Mouse (Mus musculus): ENCODE measurements at regions not wholly inside any gene's neighbourhood (a gene's known extent, or its start where the extent isn't known, plus 50 kb on each side); places are given as distances from the start of the nearest gene placed in this dataset.

GRCm38 (mm10) chr15:67235107-67235785 is 734.5 kb upstream of the Lrrc6 start:
- no peak for TF ChIP-seq GATA4 (IDR thresholded peaks at IDR 0.05; ENCODE audit: insufficient replicate concordance, low read length)

GRCm38 (mm10) chr15:67229359-67229758 is 728.6 kb upstream of the Lrrc6 start:
- no peak for TF ChIP-seq GATA4 (IDR thresholded peaks at IDR 0.05; ENCODE audit: insufficient replicate concordance, low read length)

GRCm38 (mm10) chr15:67228633-67229032 is 727.9 kb upstream of the Lrrc6 start:
- no peak for TF ChIP-seq GATA4 (IDR thresholded peaks at IDR 0.05; ENCODE audit: insufficient replicate concordance, low read length)

DNA sequence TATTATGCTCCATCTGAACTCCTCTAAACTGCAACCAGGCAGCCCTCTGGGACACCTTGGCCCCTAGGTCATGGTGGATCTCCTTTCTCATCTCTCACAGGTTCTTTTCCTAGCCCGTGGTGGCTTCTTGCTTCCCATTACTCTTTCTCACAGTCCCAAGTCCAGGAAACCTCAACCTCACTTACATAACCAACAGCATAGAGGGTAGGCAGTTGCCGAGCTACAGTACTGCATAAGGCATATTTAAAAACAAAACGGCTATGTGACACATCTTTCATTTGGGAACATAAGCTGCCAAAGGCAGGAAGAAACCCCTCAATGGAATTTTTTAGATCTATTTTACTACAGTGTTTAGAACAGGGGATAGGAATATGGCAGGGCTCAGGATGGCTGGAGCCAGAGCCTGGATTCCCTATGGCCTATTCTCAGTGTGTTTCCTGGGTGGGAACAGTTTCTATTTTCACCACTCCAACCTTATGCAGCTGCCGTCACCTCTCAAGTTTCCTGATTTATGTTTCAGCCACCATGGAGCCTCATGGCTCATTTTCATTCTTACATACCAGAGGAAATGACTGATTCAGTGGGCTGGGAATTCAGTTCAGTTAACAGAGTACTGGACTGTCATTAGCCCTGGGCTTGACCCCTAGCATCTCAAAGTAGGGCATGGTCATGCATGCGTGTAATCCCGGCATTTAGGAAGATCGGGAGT is 726.9 kb upstream of the Lrrc6 start:
- TF ChIP-seq GATA4 (IDR thresholded peaks at IDR 0.05; ENCODE audit: insufficient replicate concordance, low read length) = no peak

- no peak for TF ChIP-seq GATA4 (IDR thresholded peaks at IDR 0.05; ENCODE audit: insufficient replicate concordance, low read length)
These were observed 726.2 kb upstream of the Lrrc6 start for GRCm38 (mm10) chr15:67226900-67227299.
